Mouse (Mus musculus): ENCODE measurements around the gene Rbm8a. TPM values are rescaled to one million over a fixed set of nuclear protein-coding genes. Genes with fewer than 3 reads are reported as not detected.

The Rbm8a gene
- polyA plus RNA-seq, 1 experiment: 3.1 TPM

DNA sequence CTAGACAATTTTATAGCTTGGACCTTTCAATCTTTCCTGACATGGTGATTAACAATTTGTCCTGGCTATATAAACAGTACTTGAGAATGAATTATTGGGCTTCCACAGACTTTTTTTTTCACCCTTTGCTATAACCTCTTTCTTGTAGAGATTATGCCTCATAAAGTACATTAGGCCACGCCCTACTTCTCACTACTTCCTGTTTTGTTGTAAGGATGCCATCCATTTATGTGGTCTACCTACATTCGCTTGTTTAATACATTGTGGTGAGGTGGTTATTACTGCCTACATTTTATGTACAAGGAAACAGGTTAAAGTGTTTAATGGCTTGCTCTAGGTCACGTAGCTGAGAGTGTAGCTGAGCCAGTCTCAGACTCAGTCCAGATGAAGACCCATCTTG lies 45.4 kb downstream of the Rbm8a start:
- Histone ChIP-seq H3K4me1 (ENCODE audit: control insufficient read depth, insufficient read depth, insufficient read length) (peaks cover 3% of the 10 kb centered on the region; the same call in 1 of the 2 replicates), H3K4me3 (ENCODE audit: extremely low read depth, insufficient read depth, insufficient read length) (no peak overlapping the region), H3K27me3 (ENCODE audit: control insufficient read depth, insufficient read depth, low read length) (no peaks in the 10 kb centered on the region), H3K36me3 (ENCODE audit: control insufficient read depth, insufficient read depth, low read length) (no peaks in the 10 kb centered on the region), H3K27ac (ENCODE audit: insufficient read depth, low read length) (no peak overlapping the region)
- no peak for DNase-seq (ENCODE audit: low read depth in 1 of 2, low spot score in 2 of 2)
- 43% methylated on average over 3 of the region's 3 CpGs for WGBS
- TF ChIP-seq CTCF (IDR thresholded peaks at IDR 0.05; ENCODE audit: extremely low read depth, insufficient read depth, insufficient read length, insufficient replicate concordance): no peak
- TF ChIP-seq POLR2A (IDR thresholded peaks at IDR 0.05; ENCODE audit: low read depth, low read length): no peak

DNA sequence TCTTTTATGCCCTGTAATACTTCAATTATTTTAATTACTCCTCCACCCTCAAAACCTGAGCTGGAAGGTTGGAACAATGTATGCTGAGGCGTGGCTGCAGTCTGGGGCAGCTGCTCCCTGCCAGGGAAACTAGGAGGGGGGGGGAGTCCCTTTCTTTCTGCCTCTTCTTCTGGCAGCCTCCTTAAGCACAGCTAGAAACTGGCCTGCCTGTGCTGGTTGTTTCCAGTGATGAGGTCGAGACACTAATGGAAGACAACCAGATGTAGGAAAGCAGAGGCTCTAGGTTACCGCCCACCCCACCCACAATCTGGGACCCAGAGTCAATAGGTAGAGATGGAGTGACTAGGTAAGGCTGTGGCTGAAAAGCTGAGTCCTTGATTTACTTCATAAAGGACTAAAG lies 46.0 kb downstream of the Rbm8a start:
- no peak for DNase-seq (ENCODE audit: low read depth in 1 of 2, low spot score in 2 of 2)
- no peaks in the 10 kb centered on the region for H3K36me3 ChIP-seq (ENCODE audit: control insufficient read depth, insufficient read depth, low read length)

DNA sequence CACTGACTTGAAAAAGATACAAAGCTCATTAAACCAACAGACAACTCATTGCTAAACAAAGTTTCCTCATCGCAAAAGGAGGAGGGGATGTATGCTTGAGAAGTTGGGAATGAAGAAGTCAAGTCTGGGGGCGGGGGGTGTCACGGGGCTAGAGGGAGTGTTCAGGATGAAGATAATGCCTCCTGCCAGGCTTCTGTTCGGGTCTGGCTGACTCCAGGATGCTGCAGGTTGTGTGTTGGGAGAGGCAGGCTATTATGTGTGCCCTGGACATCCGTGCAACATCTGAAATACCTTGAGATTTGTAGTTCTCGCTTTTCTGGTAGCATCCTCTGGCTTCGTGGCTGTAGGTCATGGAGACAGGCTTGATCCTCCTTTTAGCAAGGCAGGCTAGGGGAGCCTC lies 48.7 kb downstream of the Rbm8a start:
- Histone ChIP-seq H3K4me3 (ENCODE audit: extremely low read depth, insufficient read depth, insufficient read length) (no peak overlapping the region), H3K27me3 (ENCODE audit: control insufficient read depth, insufficient read depth, low read length) (no peaks in the 10 kb centered on the region), H3K36me3 (ENCODE audit: control insufficient read depth, insufficient read depth, low read length) (no peaks in the 10 kb centered on the region), H3K27ac (ENCODE audit: insufficient read depth, low read length) (no peak overlapping the region), H3K4me1 (ENCODE audit: control insufficient read depth, insufficient read depth, insufficient read length) (no peaks in the 10 kb centered on the region)
- no peak for TF ChIP-seq POLR2A (IDR thresholded peaks at IDR 0.05; ENCODE audit: low read depth, low read length)
- WGBS: 80% methylated on average over 7 of the region's 7 CpGs
- no peak for DNase-seq (ENCODE audit: low read depth in 1 of 2, low spot score in 2 of 2)

More for the DNA sequence above, 46.0 kb downstream of the Rbm8a start:
- Histone ChIP-seq H3K27ac (ENCODE audit: insufficient read depth, low read length) (no peak overlapping the region), H3K4me3 (ENCODE audit: extremely low read depth, insufficient read depth, insufficient read length) (no peak overlapping the region), H3K4me1 (ENCODE audit: control insufficient read depth, insufficient read depth, insufficient read length) (no peaks in the 10 kb centered on the region; the same call in 1 of the 2 replicates), H3K27me3 (ENCODE audit: control insufficient read depth, insufficient read depth, low read length) (no peaks in the 10 kb centered on the region)
- 90% methylated on average over 3 of the region's 3 CpGs for WGBS
- no peak for TF ChIP-seq POLR2A (IDR thresholded peaks at IDR 0.05; ENCODE audit: low read depth, low read length)
- no peak for TF ChIP-seq CTCF (IDR thresholded peaks at IDR 0.05; ENCODE audit: extremely low read depth, insufficient read depth, insufficient read length, insufficient replicate concordance)

DNA sequence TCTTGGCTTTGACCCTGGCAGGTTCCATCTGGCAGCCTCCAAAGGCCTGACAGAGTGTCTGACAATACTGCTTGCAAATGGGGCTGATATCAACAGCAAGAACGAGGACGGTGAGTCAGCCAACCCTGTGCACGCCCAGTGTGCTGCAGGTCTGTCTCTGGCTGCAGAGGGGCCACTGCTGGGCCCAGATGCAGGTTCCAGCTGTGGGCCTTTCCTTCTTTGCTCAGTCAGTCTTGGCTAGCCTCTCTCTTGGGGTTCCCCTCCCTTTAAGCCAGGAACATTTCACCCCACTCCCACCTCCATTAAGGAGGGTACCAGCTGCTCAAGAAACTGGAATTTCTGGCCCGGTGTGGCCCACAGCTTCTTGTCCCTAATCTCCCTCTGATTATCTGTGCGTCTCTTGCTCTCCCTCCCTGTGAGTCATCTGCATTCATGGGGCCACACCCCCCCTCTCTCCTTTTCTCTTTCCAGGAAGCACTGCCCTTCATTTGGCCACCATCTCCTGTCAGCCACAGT lies 49.5 kb downstream of the Rbm8a start:
- Histone ChIP-seq H3K4me3 (ENCODE audit: extremely low read depth, insufficient read depth, insufficient read length) (no peak overlapping the region), H3K27me3 (ENCODE audit: control insufficient read depth, insufficient read depth, low read length) (no peaks in the 10 kb centered on the region), H3K4me1 (ENCODE audit: control insufficient read depth, insufficient read depth, insufficient read length) (no peaks in the 10 kb centered on the region), H3K36me3 (ENCODE audit: control insufficient read depth, insufficient read depth, low read length) (no peaks in the 10 kb centered on the region), H3K27ac (ENCODE audit: insufficient read depth, low read length) (no peak overlapping the region)
- WGBS: 60% methylated on average over 5 of the region's 5 CpGs
- no peak for DNase-seq (ENCODE audit: low read depth in 1 of 2, low spot score in 2 of 2)
- no peak for TF ChIP-seq POLR2A (IDR thresholded peaks at IDR 0.05; ENCODE audit: low read depth, low read length)
- TF ChIP-seq CTCF (IDR thresholded peaks at IDR 0.05; ENCODE audit: extremely low read depth, insufficient read depth, insufficient read length, insufficient replicate concordance): no peak

GRCm38 (mm10) chr3:96680269-96680956 lies 50.7 kb downstream of the Rbm8a start:
- WGBS: 50% methylated on average over 12 of the region's 12 CpGs

More at GRCm38 (mm10) chr3:96680269-96680956, 50.7 kb downstream of the Rbm8a start:
- Histone ChIP-seq H3K27me3 (ENCODE audit: control insufficient read depth, insufficient read depth, low read length) (peaks cover 9% of the 10 kb centered on the region), H3K4me1 (ENCODE audit: control insufficient read depth, insufficient read depth, insufficient read length) (no peaks in the 10 kb centered on the region), H3K36me3 (ENCODE audit: control insufficient read depth, insufficient read depth, low read length) (no peaks in the 10 kb centered on the region), H3K27ac (ENCODE audit: insufficient read depth, low read length) (no peak overlapping the region), H3K4me3 (ENCODE audit: extremely low read depth, insufficient read depth, insufficient read length) (no peak overlapping the region)
- DNase-seq (ENCODE audit: low read depth in 1 of 2, low spot score in 2 of 2): no peak
- no peak for TF ChIP-seq CTCF (IDR thresholded peaks at IDR 0.05; ENCODE audit: extremely low read depth, insufficient read depth, insufficient read length, insufficient replicate concordance)
- no peak for TF ChIP-seq POLR2A (IDR thresholded peaks at IDR 0.05; ENCODE audit: low read depth, low read length)

Other genes starting within 250 kb of the Rbm8a start
- not detected in 2 replicates for gene BC107364, start 177.6 kb upstream of the Rbm8a start, polyA plus RNA-seq (2012; rRNA removed)
- gene Hfe2, start 104.8 kb upstream of the Rbm8a start, polyA plus RNA-seq (2012; rRNA removed): 0.18 and 0.32 TPM in 2 replicates
- 423 and 439 TPM in 2 replicates for gene Txnip, start 72.0 kb upstream of the Rbm8a start, polyA plus RNA-seq (2012; rRNA removed)
- gene Gm16253, start 52.9 kb upstream of the Rbm8a start, polyA plus RNA-seq (2012; rRNA removed): 0.18 TPM in 1 of 2 replicates, not detected in the other
- 9.2 and 10.7 TPM in 2 replicates for gene Polr3gl, start 35.8 kb upstream of the Rbm8a start, polyA plus RNA-seq (2012; rRNA removed)
- gene Ankrd34a, start 33.3 kb upstream of the Rbm8a start, polyA plus RNA-seq (2012; rRNA removed): 0.14 and 0.15 TPM in 2 replicates
- gene Lix1l, start 28.8 kb upstream of the Rbm8a start, polyA plus RNA-seq (2012; rRNA removed): 5.8 and 5.9 TPM in 2 replicates
- gene Pex11b, start 5.4 kb downstream of the Rbm8a start, polyA plus RNA-seq (2012; rRNA removed): 17.5 and 21.0 TPM in 2 replicates
- gene Gm42957, start 5.5 kb downstream of the Rbm8a start, polyA plus RNA-seq (2012; rRNA removed): 0.06 and 0.25 TPM in 2 replicates
- 1.1 and 1.3 TPM in 2 replicates for gene Itga10, start 15.7 kb downstream of the Rbm8a start, polyA plus RNA-seq (2012; rRNA removed)
- 0.74 and 0.97 TPM in 2 replicates for gene Ankrd35, start 40.2 kb downstream of the Rbm8a start, polyA plus RNA-seq (2012; rRNA removed)
- gene Pias3, start 66.5 kb downstream of the Rbm8a start, polyA plus RNA-seq (2012; rRNA removed): 30.9 and 31.0 TPM in 2 replicates
- 4.5 and 4.8 TPM in 2 replicates for gene Nudt17, start 78.6 kb downstream of the Rbm8a start, polyA plus RNA-seq (2012; rRNA removed)
- gene Polr3c, start 97.7 kb downstream of the Rbm8a start, polyA plus RNA-seq (2012; rRNA removed): 24.8 and 26.8 TPM in 2 replicates
- gene Rnf115, start 97.7 kb downstream of the Rbm8a start, polyA plus RNA-seq (2012; rRNA removed): 11.3 and 15.1 TPM in 2 replicates
- 0.11 TPM in 1 of 2 replicates, not detected in the other for gene Pdzk1, start 199.4 kb downstream of the Rbm8a start, polyA plus RNA-seq (2012; rRNA removed)
- 3.2 and 3.8 TPM in 2 replicates for gene Cd160, start 199.4 kb downstream of the Rbm8a start, polyA plus RNA-seq (2012; rRNA removed)

Data from spleen, adult 2 months (tissue).